Mouse (Mus musculus) cortical plate, adult 2 months (tissue): ENCODE measurements around the gene Hoxb7.

Experiments
- CTCF ChIP-seq: fragments of 200-500 bp; IDR thresholded peaks from 2 replicates; pipeline ENCODE4 v1.5.1; 2011; ENCODE audit warnings: mild to moderate bottlenecking, control low read depth, low read length; ENCODE audit not compliant: insufficient read depth; ENCODE audit errors: extremely low read depth
- POLR2A ChIP-seq: fragments of 200-500 bp; IDR thresholded peaks from 2 replicates; pipeline ENCODE4 v1.6.1; 2011; ENCODE audit warnings: mild to moderate bottlenecking, low read length, control low read depth; ENCODE audit not compliant: insufficient read depth; ENCODE audit errors: extremely low read depth

DNA sequence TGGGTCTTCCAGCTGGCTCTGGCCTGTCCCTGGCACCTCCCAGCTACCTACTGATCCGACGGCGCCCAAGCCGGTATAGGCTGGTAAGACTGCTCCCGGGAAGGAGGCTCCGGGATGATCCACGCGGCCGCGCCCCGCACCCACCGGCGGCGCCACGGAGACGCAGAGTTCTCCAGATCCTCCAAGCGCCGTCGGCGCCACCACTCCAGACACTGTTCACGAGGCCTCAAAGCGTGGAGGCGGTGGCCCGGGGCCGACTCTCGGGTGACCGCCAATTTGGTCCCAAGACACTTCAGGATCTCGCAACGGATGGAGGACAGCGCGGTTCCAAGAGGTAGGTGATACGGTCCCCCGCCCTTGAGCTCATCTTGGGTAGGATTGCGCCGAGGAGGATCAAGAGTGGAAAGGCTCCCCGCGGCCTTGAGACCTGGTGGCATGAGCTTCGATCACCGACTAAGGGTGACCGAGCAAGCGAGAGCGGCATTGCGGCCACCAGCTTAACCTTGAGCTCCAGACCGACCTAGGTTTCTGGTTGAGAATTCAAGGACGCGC lies 34.9 kb upstream of the Hoxb7 start:
- TF ChIP-seq CTCF, result no peak
- TF ChIP-seq POLR2A, result no peak
